Mouse (Mus musculus) right cerebral cortex, postnatal 36 days (tissue): ENCODE data around the gene Scn7a.
A peak's percentile ranks its signal among the peaks of the same experiment; 100 is the strongest.

ENCODE experiments used
- DNase-seq, 2 experiments: peaks; one replicate each; pipeline ENCODE4 v3.0.0; 2022; ENCODE audit warnings: low spot score in 2 of 2, mixed read lengths in 1 of 2

The Scn7a gene

GRCm38 (mm10) chr2:66784765-66785164 is at the start of gene Scn7a:
Scn7a (minus strand) TSS chr2:66784914.
- no peak for DNase-seq

- no peak for DNase-seq
These were observed 43.0 kb upstream of the Scn7a start for GRCm38 (mm10) chr2:66827729-66828128.

- DNase-seq = no peak
These were observed 35.3 kb upstream of the Scn7a start for GRCm38 (mm10) chr2:66819862-66820559.

GRCm38 (mm10) chr2:66799676-66800249 is 15.0 kb upstream of the Scn7a start:
- no peak for DNase-seq

GRCm38 (mm10) chr2:66797493-66797892 is 12.8 kb upstream of the Scn7a start:
- DNase-seq = no peak

- no peak for DNase-seq
These were observed 6.9 kb upstream of the Scn7a start for GRCm38 (mm10) chr2:66791629-66792028.

GRCm38 (mm10) chr2:66780884-66781283 is 3.8 kb downstream of the Scn7a start:
- DNase-seq = no peak

- DNase-seq = no peak
These were observed 16.7 kb downstream of the Scn7a start for GRCm38 (mm10) chr2:66767980-66768379.

GRCm38 (mm10) chr2:66765170-66765569 is 19.5 kb downstream of the Scn7a start:
- DNase-seq = no peak

GRCm38 (mm10) chr2:66762905-66763304 is 21.8 kb downstream of the Scn7a start:
- DNase-seq = no peak

- DNase-seq = no peak
These were observed 56.7 kb downstream of the Scn7a start for GRCm38 (mm10) chr2:66728002-66728401.

GRCm38 (mm10) chr2:66727585-66727974 is 57.1 kb downstream of the Scn7a start:
- no peak for DNase-seq

- no peak for DNase-seq
These were observed 57.7 kb downstream of the Scn7a start for GRCm38 (mm10) chr2:66726878-66727584.

- DNase-seq = no peak
These were observed 72.6 kb downstream of the Scn7a start for GRCm38 (mm10) chr2:66712071-66712470.

- DNase-seq = no peak
These were observed 92.4 kb downstream of the Scn7a start for GRCm38 (mm10) chr2:66692300-66692699.

- no peak for DNase-seq
These were observed 122.7 kb downstream of the Scn7a start for GRCm38 (mm10) chr2:66661988-66662387.

- DNase-seq = no peak
These were observed 128.3 kb downstream of the Scn7a start for GRCm38 (mm10) chr2:66656430-66656829.

GRCm38 (mm10) chr2:66655431-66655830 is 129.3 kb downstream of the Scn7a start:
- no peak for DNase-seq

GRCm38 (mm10) chr2:66644384-66644783 is 140.3 kb downstream of the Scn7a start:
- no peak for DNase-seq

GRCm38 (mm10) chr2:66634580-66635359 is 149.9 kb downstream of the Scn7a start, which contains the start of gene Scn9a:
Scn9a (minus strand) TSS chr2:66634962.
- peak; percentile 3 to 9 for DNase-seq

- DNase-seq = no peak
These were observed 152.0 kb downstream of the Scn7a start for GRCm38 (mm10) chr2:66632728-66633127.
